Comparison of ENCODE assay signal across 8 mouse cellular contexts in genomic region chr3:107100811-107101455, GRCm38 (mm10). TPM values are rescaled to one million over a fixed set of nuclear protein-coding genes. Genes with fewer than 3 reads are reported as not detected.
DNase-seq lines count a peak whose midpoint lies in the region; ATAC-seq and TF ChIP-seq lines count a peak whose summit lies in the region.
"Had no signal": no experiment of that assay in that cellular context is flagged by ENCODE, and none has a peak within 500 bp of the region (broad histone marks: within the 10 kb centered on the region; RNA-seq: fewer than 3 reads in every experiment).

Gene Kcna2 (plus strand): TSS chr3:107101146.

- DNase-seq in layer of hippocampus, adult 8-10 months (ENCODE audit: low spot score in 2 of 2) = no peak
- DNase-seq in layer of hippocampus, adult 9-11 months = no peak
- peak; percentile 38 to 52 for DNase-seq in cerebellum, adult 18-20 months
- DNase-seq in stomach, postnatal 0 days (ENCODE audit: low spot score) = no peak
- DNase-seq in urinary bladder, postnatal 25 days (ENCODE audit: low spot score) = no peak

- no peak for TF ChIP-seq EP300 in stomach, postnatal 0 days (optimal IDR thresholded peaks at IDR 0.05)

- peak within 1 kb of the TSS; percentile 65 for H3K9ac ChIP-seq in forebrain, embryonic 15.5 days (replicated peaks)
- peak within 1 kb of the TSS; percentile 39; the same call in 1 of the 2 replicates for H3K9ac ChIP-seq in limb, embryonic 15.5 days
- H3K9ac ChIP-seq in stomach, postnatal 0 days (ENCODE audit: low read length) = peak within 1 kb of the TSS; percentile 51

- H3K9me3 ChIP-seq in forebrain, embryonic 15.5 days = no peaks in the 10 kb centered on the region
- no peaks in the 10 kb centered on the region for H3K9me3 ChIP-seq in limb, embryonic 15.5 days
- H3K9me3 ChIP-seq in stomach, postnatal 0 days (ENCODE audit: control insufficient read depth, low read length) = no peaks in the 10 kb centered on the region

- H3K27ac ChIP-seq in forebrain, embryonic 15.5 days (replicated peaks) = peak within 1 kb of the TSS; percentile 58
- H3K27ac ChIP-seq in limb, embryonic 15.5 days = no peak within 1 kb of the TSS
- H3K27ac ChIP-seq in stomach, postnatal 0 days (replicated peaks) = no peak within 1 kb of the TSS

- H3K4me1 ChIP-seq in forebrain, embryonic 15.5 days = peaks cover 15% of the 10 kb centered on the region
- peaks cover 19% of the 10 kb centered on the region for H3K4me1 ChIP-seq in limb, embryonic 15.5 days
- no peaks in the 10 kb centered on the region for H3K4me1 ChIP-seq in stomach, postnatal 0 days (replicated peaks; ENCODE audit: control insufficient read depth, insufficient read depth)

- 5% methylated on average over 16 of the region's 16 CpGs for WGBS in forebrain, embryonic 15.5 days
- 5% methylated on average over 16 of the region's 16 CpGs for WGBS in limb, embryonic 15.5 days
- 7% methylated on average over 16 of the region's 16 CpGs for WGBS in stomach, postnatal 0 days

- TF ChIP-seq CTCF in stomach, postnatal 0 days (IDR thresholded peaks at IDR 0.05; ENCODE audit: low read depth) = no peak

- peak within 1 kb of the TSS; percentile 94 for H3K4me2 ChIP-seq in forebrain, embryonic 15.5 days (replicated peaks)
- peak within 1 kb of the TSS; percentile 97 for H3K4me2 ChIP-seq in limb, embryonic 15.5 days
- peak within 1 kb of the TSS; percentile 81 for H3K4me2 ChIP-seq in stomach, postnatal 0 days (replicated peaks; ENCODE audit: low read depth)

- no peaks in the 10 kb centered on the region for H3K36me3 ChIP-seq in forebrain, embryonic 15.5 days
- no peaks in the 10 kb centered on the region for H3K36me3 ChIP-seq in limb, embryonic 15.5 days
- no peaks in the 10 kb centered on the region for H3K36me3 ChIP-seq in stomach, postnatal 0 days (ENCODE audit: control insufficient read depth, insufficient read depth, low read length)

- H3K27me3 ChIP-seq in forebrain, embryonic 15.5 days = peaks cover 18% of the 10 kb centered on the region; the same call in 1 of the 2 replicates
- peaks cover 89% of the 10 kb centered on the region for H3K27me3 ChIP-seq in limb, embryonic 15.5 days
- H3K27me3 ChIP-seq in stomach, postnatal 0 days (ENCODE audit: control insufficient read depth, insufficient read depth, low read length) = peaks cover 2% of the 10 kb centered on the region; the same call in 1 of the 2 replicates

- H3K4me3 ChIP-seq in forebrain, embryonic 15.5 days = peak within 1 kb of the TSS; percentile 59
- peak within 1 kb of the TSS; percentile 50 for H3K4me3 ChIP-seq in limb, embryonic 15.5 days
- peak within 1 kb of the TSS; percentile 44 for H3K4me3 ChIP-seq in stomach, postnatal 0 days (ENCODE audit: low read depth, low read length)

- ATAC-seq in forebrain, embryonic 15.5 days (replicated peaks) = peak; percentile 49
- ATAC-seq in limb, embryonic 15.5 days (ENCODE audit: insufficient number of reproducible peaks, low FRiP score, low TSS enrichment, low read depth) = no peak; the same call in 1 of the 2 replicates
- ATAC-seq in stomach, postnatal 0 days (ENCODE audit: low FRiP score, low TSS enrichment) = 0 out of 2 replicates have a peak, but pooled peaks have one; percentile 24

RNA-seq across cellular contexts. Expression of gene Kcna2, which starts in this region (rescaled TPM):
- total RNA-seq in layer of hippocampus, adult 8-10 months (2022) = 100 to 1,000 TPM in 2 of 4 experiments, 10 to 100 TPM in 2; 84.2 to 114 (median 96.6) TPM
- 0.73 and 0.83 TPM in 2 replicates for polyA plus RNA-seq in forebrain, embryonic 15.5 days (2015; fragmentation: Nextera tagmentation; extraction: Ambion mirVana)
- 0.14 and 0.22 TPM in 2 replicates for polyA plus RNA-seq in limb, embryonic 15.5 days (2015; fragmentation: Nextera tagmentation; extraction: Ambion mirVana)
- polyA plus RNA-seq in stomach, postnatal 0 days (2015; fragmentation: Nextera tagmentation; extraction: Ambion mirVana) = 0.13 and 0.16 TPM in 2 replicates
- total RNA-seq: common myeloid progenitor, adult 5-6 weeks had no signal

Comparison
In these comparisons a context has a peak if more than half of its experiments do, and no peak if none do; other contexts are left out.
1. Peak in ATAC-seq, H3K4me3 ChIP-seq, H3K27ac ChIP-seq, H3K9ac ChIP-seq and H3K4me2 ChIP-seq in forebrain, embryonic 15.5 days; RNA of the gene not detected or under 1 TPM.
2. Peak in ATAC-seq, H3K4me3 ChIP-seq, H3K9ac ChIP-seq and H3K4me2 ChIP-seq in stomach, postnatal 0 days; RNA of the gene not detected or under 1 TPM.
3. DNase-seq: peak in cerebellum, adult 18-20 months (2 of 2); none in layer of hippocampus, adult 8-10 months (0 of 2), layer of hippocampus, adult 9-11 months (single experiment), stomach, postnatal 0 days (single experiment) and urinary bladder, postnatal 25 days (single experiment).
4. Peak in every context shown above with its lines, with median percentiles within 50 percentile points of each other: H3K4me2 ChIP-seq, H3K4me3 ChIP-seq and H3K9ac ChIP-seq.